Mouse (Mus musculus) urinary bladder, adult 2 months (tissue): ENCODE data around the gene Ttc39a. TPM values are rescaled to one million over a fixed set of nuclear protein-coding genes. Genes with fewer than 3 reads are reported as not detected.

ENCODE experiments used
- DNase-seq: peaks from one replicate; pipeline ENCODE4 v3.0.0; 2022; ENCODE audit warnings: low spot score
- polyA plus RNA-seq: library from polyadenylated mRNA; depleted of rRNA; stranded (reverse); fragments of >200 nt; gene quantifications from 2 replicates; pipeline ENCODE4 v1.2.3, GENCODE M21; 2012

Ttc39a gene
- polyA plus RNA-seq, 1 experiment = 10.8 TPM

- DNase-seq = no peak
These were observed 13.8 kb downstream of the Ttc39a start for GRCm38 (mm10) chr4:109420138-109420795.

DNA sequence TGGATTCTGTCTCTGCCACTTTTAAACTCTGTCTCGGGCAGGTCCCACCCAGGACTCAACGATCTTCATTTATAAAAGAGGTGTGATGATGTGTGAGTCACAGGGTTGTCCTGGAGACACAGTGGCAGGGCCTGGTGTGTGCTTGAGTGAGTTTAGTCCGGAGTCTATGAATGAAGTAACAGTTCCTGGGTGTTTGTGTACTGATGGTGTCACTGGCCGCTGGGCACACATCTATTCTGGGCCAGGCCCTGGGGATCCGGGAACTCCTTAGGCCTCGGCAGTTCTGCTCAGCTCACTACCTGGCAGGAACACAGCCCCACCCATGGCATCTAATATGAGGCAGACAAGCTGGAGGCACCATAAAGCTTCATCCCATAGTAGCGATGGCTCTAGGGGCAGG lies 15.2 kb downstream of the Ttc39a start:
- DNase-seq = no peak

DNA sequence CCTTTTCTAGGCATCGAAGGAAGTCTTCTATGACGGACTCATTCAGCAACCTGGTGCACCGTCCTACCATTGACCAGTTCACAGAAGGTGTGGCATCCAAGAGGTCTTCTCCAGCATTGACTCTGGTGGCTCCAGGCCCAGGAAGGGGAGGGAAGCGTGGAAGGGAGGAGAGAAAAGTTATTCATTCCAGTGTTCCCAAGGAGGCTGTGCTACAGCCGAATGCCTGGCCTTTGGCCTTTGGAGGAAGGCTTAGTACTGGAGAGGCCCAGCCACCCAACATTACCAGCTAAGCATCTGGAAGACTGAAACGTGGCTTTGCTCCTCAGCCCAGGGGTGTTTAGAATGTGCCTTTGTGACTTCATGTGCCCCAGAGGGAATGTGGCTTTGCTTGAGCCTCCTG lies 16.0 kb downstream of the Ttc39a start:
- DNase-seq = no peak

DNA sequence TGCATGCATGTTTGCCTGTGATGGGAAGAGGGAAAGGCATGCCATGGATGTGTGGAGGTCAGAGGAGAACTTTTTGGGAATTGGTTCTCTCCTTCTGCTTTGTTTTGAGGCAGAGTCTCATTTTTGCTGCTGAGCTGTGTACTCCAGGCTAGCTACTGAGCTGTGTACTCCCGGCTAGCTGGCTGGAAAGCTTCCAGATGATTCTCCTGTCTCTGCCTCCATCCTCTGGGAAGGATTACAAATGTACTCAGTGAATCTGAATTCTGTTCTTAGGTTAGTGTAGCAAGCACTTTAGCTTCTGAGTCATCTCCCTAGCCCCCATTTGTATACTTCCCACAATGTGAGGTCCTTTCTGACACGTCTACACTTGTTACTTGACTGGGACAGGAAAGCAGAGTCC lies 17.0 kb downstream of the Ttc39a start:
- DNase-seq = no peak

DNA sequence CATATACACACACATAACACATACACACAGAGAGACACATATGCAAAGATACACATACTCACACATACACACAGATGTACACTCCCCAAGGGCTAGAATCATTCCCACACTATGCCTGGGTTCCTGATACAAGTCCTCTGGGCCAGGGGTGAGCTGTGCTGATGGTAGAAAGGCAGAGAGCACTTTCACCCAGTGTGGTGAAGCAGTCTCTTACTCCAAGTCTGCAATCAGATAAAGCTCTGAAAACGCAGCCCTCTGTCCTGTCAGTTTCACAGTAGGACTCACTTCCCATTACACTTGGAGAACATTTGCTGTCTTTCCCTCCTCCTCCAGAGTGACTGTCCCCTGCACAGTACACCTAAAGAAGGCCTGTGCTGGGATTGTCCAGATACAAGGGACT lies 20.6 kb downstream of the Ttc39a start:
- no peak for DNase-seq

GRCm38 (mm10) chr4:109430250-109430649 lies 23.8 kb downstream of the Ttc39a start:
- DNase-seq = no peak

GRCm38 (mm10) chr4:109430854-109431253 lies 24.4 kb downstream of the Ttc39a start:
- no peak for DNase-seq

- no peak for DNase-seq
These were observed 26.4 kb downstream of the Ttc39a start for GRCm38 (mm10) chr4:109432668-109433375.

DNA sequence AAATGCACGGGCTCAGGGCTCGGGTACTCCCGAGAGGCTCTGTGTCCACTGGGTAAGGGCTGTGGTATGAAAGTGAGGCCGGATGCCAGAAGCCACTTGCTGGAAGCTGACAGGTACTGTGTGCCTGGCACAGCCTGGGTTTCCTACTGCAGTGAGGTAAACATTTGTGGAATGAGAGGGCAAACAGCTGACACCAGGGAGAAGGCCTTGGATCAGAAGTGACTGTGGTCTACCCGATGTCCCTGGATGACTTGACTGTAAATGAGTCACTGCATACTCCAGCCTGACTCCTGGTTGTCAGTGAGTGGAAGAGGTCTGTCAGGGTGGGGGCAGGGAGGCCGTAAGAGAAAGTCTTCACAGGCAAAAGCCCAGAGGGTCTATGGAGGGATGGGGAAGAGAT lies 27.2 kb downstream of the Ttc39a start:
- DNase-seq = no peak

DNA sequence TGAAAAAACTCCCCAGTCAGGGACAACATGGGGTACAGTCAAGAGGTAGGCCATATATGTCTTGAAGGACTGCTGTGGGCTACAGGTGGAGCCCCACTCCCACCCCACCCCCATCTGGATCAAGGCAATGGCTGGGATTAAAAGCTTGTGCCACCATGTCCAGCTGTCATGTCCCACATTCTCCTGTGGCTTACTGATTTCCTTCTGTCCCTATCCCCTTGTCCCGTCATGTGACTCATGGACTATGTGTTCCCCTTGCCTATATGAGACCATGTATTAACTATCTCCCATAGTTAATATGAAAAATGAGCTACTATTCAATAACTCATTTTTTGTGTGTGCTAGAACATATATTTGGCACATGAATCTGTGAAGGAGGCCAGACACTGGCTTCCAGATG lies 27.8 kb downstream of the Ttc39a start:
- DNase-seq = no peak

- DNase-seq = no peak
These were observed 31.8 kb downstream of the Ttc39a start for GRCm38 (mm10) chr4:109437913-109438878.

DNA sequence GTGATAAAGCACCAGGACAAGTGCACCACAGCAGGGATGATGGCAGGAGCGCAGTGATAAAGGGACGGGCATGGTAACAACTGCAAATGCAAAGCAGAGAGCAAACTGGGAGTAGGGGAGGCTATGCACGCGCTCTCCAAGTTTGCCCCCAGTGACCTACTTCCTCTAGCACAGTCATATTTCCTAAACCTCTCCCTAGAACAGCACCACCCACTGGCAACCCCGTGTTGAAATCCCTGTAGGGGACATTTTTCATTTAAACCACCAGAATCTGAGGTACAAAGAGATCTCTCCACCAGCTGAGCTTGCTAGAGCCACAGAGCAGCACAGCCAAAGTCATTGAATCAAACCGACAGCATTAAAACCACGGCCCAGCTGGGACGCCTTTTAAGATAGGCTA lies 32.7 kb downstream of the Ttc39a start:
- DNase-seq = no peak

DNA sequence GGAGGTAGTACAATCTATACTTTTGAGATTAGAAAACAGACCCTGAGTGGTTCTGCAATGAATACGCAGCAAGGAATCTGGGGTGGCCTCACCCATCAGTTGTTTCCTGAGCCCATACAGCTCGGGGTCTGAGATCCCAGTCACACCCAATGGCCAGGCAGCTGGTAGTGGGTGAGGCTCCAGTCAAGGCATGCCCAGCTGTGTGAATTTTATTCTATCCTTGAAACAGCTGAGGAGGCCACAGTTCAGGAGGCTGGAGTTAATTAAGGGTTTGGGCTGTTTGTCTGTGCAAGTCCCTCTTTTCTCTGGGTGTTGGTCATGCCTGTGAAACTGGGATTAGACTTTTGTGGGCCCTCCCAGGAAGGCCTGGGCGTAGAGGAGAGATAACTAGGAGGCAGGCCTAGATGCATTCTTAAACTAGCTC lies 33.4 kb downstream of the Ttc39a start:
- DNase-seq = no peak

GRCm38 (mm10) chr4:109440381-109440780 lies 34.0 kb downstream of the Ttc39a start:
- DNase-seq = no peak

GRCm38 (mm10) chr4:109441000-109441399 lies 34.6 kb downstream of the Ttc39a start:
- no peak for DNase-seq

DNA sequence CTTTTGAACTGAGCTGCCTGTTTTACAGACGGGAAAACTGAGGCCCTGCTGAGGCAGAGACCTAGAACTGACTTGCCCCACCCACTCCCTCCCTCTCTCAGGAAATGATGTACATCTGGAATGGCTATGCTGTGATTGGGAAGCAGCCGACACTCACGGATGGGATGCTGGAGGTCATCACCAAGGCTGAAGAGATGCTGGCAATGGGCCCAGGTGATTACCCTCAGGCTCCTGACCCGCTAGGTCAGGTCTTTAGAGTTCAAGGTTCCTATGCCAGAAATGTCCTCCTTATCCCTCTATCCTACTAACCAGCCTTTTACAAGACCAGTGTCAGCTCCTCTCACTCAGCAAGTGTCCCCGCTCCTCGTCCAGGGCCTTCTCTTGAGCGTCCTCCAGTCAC lies 35.7 kb downstream of the Ttc39a start:
- DNase-seq = no peak

DNA sequence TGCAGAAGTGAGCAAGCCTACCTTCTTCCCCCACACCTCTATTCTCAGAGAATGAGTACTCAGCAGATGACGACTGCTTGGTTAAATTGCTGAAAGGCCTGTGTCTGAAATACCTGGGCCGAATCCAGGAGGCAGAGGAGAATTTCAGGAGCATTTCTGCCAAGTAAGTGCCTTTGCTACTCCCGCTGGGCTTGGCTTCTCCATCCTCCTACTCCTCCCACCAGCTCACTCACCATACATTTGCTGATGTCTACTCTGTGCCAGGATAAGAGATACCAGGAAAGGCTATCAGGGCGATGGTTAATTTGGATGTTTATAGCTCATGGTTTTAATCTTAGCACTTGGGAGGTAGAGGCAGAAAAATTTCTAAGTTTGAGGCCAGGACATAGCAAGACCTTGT lies 36.2 kb downstream of the Ttc39a start:
- DNase-seq = no peak

GRCm38 (mm10) chr4:109444471-109444870 lies 38.0 kb downstream of the Ttc39a start:
- DNase-seq = no peak

DNA sequence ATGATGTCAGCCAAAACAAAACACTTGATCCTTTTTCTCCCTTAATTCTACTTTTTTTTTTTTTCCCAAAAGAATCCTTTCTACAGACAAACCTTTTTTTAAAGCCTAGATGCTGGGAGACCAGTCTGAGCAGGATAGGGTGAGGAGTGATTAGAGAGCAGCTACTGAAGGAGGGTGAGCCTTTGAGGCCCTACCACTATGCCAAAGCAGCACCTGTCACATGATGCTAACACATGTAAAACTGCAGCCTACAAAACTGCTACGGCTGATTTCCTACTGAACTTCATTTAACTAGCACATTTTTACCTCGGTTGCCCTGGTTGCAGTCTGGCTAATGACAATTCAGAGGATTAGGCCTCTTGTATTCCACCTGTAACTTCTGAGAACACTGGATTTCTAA lies 38.5 kb downstream of the Ttc39a start:
- DNase-seq = no peak

DNA sequence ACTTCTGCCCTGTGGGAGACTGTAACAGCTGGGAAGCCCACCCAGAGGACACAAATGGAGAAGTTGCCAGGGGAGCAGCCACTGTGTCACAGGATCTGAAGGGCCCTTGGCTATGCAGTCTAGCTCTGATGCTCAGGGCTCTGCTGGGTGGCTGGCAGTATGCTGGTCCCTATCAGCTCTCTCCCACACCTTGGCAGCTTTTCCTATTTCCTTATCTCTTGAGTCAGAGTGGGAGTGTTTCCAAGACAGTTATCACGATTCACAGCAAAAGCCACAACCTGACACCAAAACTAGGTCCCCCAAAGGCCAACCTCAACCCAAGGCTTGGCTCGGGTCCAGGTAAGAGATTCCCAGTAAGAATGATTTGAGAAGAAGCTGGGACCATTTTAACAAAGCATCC lies 39.0 kb downstream of the Ttc39a start:
- no peak for DNase-seq

- no peak for DNase-seq
These were observed 39.5 kb downstream of the Ttc39a start for GRCm38 (mm10) chr4:109445956-109446355.

- no peak for DNase-seq
These were observed 42.1 kb downstream of the Ttc39a start for GRCm38 (mm10) chr4:109448531-109448930.
